Mouse (Mus musculus) cortical plate, adult 2 months (tissue): ENCODE data around the gene C1ql2. TPM values are rescaled to one million over a fixed set of nuclear protein-coding genes. Genes with fewer than 3 reads are reported as not detected.

Experiments
- H3K27ac ChIP-seq: fragments of 200-500 bp; 2 replicates; pipeline ENCODE4 v1.5.1; 2012; ENCODE audit warnings: low read length, control low read depth, inconsistent platforms; ENCODE audit not compliant: insufficient read depth
- H3K4me1 ChIP-seq: fragments of 200-500 bp; 2 replicates; pipeline ENCODE4 v1.6.1; 2011; ENCODE audit warnings: low read length; ENCODE audit not compliant: control insufficient read depth, insufficient read depth
- H3K4me3 ChIP-seq: fragments of 200-500 bp; 2 replicates; pipeline ENCODE4 v1.5.1; 2011; ENCODE audit warnings: mild to moderate bottlenecking, low read length, control low read depth; ENCODE audit not compliant: insufficient read depth
- CTCF ChIP-seq: fragments of 200-500 bp; IDR thresholded peaks from 2 replicates; pipeline ENCODE4 v1.5.1; 2011; ENCODE audit warnings: mild to moderate bottlenecking, control low read depth, low read length; ENCODE audit not compliant: insufficient read depth; ENCODE audit errors: extremely low read depth
- POLR2A ChIP-seq: fragments of 200-500 bp; IDR thresholded peaks from 2 replicates; pipeline ENCODE4 v1.6.1; 2011; ENCODE audit warnings: mild to moderate bottlenecking, low read length, control low read depth; ENCODE audit not compliant: insufficient read depth; ENCODE audit errors: extremely low read depth
- polyA plus RNA-seq: library from polyadenylated mRNA; depleted of rRNA; stranded (reverse); fragments of >200 nt; gene quantifications from 2 replicates; pipeline ENCODE4 v1.2.3, GENCODE M21; 2012

Gene C1ql2
- polyA plus RNA-seq, 1 experiment: 2.7 TPM

DNA sequence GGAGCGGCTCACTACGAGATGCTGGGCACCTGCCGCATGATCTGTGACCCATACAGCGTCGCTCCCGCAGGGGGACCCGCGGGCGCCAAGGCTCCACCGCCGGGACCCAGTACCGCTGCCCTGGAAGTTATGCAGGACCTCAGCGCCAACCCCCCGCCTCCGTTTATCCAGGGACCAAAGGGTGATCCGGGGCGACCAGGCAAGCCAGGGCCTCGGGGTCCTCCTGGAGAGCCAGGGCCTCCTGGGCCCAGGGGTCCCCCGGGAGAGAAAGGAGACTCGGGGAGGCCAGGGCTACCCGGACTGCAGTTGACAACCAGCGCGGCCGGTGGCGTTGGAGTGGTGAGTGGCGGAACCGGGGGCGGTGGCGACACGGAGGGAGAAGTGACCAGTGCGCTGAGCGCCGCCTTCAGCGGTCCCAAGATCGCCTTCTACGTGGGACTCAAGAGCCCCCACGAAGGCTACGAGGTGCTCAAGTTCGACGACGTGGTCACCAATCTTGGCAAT lies 842 bp downstream of the C1ql2 start:
- no peak overlapping the region for H3K27ac ChIP-seq
- H3K4me3 ChIP-seq: peak overlapping the region; percentile 27; the same call in 1 of the 2 replicates
- TF ChIP-seq CTCF (no peak), POLR2A (no peak)
- no peaks in the 10 kb centered on the region for H3K4me1 ChIP-seq

DNA sequence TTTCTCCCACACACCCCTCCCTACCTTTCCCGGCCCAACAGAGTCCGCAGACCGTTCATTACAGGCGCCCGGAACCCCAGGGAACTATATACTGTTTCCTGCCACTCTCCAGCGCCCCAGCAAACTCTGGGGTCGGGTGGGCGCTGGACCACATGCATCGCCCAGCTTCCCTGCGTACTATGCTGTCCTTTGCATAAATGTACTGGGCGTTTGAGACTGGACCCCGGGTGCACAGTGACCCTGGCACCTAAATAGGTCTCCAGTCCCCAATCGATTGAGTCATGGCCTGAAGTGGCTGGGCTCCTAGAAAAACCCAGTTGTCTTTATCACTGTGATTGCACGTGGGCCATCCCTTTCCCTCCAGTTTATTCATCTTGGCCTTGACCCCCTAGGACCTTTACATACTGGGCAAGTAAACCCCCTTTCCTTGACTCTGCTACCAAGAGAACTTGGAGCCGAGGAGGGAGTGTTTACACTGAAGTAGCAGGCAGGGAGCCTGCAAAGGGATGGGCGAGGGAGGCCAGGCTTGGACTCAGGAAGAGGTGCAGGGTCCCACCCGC lies 1.5 kb downstream of the C1ql2 start:
- Histone ChIP-seq H3K27ac (no peak overlapping the region), H3K4me3 (peak overlapping the region; percentile 27; the same call in 1 of the 2 replicates), H3K4me1 (no peaks in the 10 kb centered on the region)
- no peak for TF ChIP-seq CTCF
- no peak for TF ChIP-seq POLR2A

DNA sequence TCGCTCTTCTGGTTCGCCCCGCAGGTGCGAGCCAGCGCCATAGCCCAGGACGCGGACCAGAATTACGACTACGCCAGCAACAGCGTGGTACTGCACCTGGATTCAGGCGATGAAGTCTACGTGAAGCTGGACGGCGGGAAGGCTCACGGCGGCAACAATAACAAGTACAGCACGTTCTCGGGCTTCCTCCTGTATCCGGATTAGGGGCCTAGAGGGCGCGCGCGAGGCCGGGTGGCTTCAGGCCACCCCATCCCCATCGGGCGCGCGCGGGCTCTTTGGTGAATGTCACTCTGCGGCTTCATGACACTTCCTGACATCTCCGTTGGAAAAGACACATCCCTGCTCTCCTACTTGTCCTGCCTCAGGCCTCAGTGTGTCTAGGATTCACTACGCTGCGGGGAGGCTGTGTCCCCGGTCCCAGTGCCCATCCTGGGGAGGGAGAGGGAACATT lies 2.0 kb downstream of the C1ql2 start:
- no peaks in the 10 kb centered on the region for H3K4me1 ChIP-seq
- no peak overlapping the region for H3K27ac ChIP-seq
- peak overlapping the region; percentile 2; the same call in 1 of the 2 replicates for H3K4me3 ChIP-seq
- TF ChIP-seq POLR2A (no peak), CTCF (0 out of 2 replicates have a peak, but pooled peaks have one; percentile 3)

- H3K4me3 ChIP-seq: no peak overlapping the region
- no peak for TF ChIP-seq POLR2A
- TF ChIP-seq CTCF: no peak
- H3K27ac ChIP-seq: no peak overlapping the region
- no peaks in the 10 kb centered on the region for H3K4me1 ChIP-seq
Observed at GRCm38 (mm10) chr1:120345001-120345400, 4.6 kb downstream of the C1ql2 start.

DNA sequence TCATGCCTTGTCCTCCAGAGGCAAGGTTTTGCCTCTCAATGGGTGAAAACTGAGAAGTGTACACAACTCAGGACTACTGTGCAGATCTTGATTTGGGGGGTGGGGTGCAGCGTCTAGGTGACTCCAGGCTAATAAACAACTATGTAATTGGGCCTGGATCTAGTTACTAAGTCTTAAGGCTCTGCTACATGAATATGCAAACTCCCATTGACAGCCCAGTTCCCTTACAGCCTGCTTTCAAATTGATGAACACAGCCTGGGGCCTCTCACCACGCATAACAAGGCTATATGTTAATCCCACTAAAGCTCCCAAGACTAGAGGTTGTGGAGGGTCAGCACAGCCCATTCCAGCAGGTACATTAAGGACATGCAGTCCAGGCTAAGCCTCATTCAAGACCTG lies 14.0 kb downstream of the C1ql2 start:
- Histone ChIP-seq H3K27ac (no peak overlapping the region), H3K4me1 (no peaks in the 10 kb centered on the region)
- TF ChIP-seq POLR2A (no peak), CTCF (no peak)

DNA sequence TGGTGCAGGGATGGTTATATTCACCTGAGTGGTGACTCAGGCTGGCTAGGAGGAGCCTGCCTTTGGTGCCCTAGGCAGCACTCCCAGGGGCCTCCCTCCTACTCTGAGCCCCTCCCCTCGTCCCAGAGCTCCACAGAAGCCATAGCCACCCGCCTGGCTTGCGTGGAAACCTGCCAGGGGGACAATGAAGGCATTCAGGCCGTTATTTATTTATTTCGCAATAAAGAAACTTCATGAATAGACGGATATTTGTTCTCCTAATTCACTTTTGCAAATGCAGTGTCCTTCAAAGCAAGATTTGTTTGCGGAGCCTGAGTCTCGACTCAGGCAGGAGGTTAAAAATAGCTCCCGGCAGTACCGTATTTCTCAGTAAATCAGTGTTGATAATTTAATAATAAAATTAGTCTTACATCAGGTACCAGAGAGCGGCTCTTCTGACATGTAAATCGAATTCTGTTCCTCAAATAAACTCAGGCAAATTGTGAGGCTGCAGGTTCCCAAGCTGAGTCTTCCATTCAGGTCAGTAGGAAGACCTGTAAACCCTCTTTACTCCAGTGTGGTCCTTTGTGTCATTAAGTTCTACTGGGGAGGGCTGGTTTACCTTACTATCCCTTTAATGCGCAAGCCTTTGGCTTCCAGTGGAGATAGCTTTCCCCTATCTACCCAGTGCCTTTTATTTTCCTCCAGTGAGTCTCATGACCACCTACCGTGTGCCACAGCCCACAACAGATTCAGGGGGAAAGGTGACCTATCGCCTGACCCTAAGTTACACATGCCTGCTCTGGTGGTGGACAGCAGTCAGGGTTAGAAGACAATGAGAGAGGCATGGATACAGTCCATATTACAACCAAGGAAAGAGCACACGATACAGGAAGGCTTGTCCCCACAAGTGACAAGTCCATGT lies 17.2 kb downstream of the C1ql2 start:
- H3K4me3 ChIP-seq: no peak overlapping the region
- no peaks in the 10 kb centered on the region for H3K4me1 ChIP-seq
- TF ChIP-seq POLR2A (no peak), CTCF (no peak)
- no peak overlapping the region for H3K27ac ChIP-seq

More for the DNA sequence above, 14.0 kb downstream of the C1ql2 start:
- H3K4me3 ChIP-seq: no peak overlapping the region

DNA sequence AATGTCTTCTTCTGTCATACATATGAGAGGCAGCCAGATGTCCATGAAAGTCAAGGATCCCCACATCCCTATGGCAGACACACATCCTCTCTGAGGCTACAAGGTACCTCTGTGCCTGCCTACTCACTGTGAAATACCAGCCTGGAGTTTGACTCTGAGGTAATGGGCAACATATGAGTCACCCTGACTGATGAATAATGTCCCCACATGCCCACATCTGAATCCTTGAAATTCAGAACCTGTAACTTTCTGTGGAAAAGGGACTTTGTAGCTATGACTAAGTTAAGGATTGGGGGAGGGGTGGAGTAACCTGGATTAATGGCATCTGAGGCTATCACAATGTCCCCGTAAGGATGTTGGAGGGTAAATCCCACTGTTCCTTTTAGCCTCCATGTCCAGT lies 23.3 kb downstream of the C1ql2 start:
- TF ChIP-seq POLR2A (no peak), CTCF (no peak)
- Histone ChIP-seq H3K4me1 (no peaks in the 10 kb centered on the region), H3K27ac (no peak overlapping the region), H3K4me3 (no peak overlapping the region)

DNA sequence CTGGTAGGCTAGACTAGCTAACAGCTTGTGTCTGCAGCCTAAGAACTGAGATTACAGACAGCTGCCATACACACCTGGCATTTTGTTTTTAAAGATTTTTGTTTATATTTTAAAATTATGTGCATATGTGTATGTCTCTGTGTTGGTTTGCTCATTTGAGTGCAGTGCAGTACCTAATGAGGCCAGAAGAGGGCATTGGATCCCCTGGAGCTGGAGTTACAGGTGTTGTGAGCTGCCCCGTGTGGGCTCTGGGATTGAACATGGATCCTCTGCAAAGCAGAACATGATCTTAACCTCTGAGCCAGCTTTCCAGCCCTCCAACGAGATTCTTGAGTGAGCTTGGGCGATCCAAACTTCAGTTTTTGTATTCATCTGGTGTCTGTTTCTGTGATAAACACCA lies 27.8 kb downstream of the C1ql2 start:
- Histone ChIP-seq H3K27ac (no peak overlapping the region), H3K4me3 (no peak overlapping the region), H3K4me1 (no peaks in the 10 kb centered on the region)
- TF ChIP-seq CTCF (no peak), POLR2A (no peak)

DNA sequence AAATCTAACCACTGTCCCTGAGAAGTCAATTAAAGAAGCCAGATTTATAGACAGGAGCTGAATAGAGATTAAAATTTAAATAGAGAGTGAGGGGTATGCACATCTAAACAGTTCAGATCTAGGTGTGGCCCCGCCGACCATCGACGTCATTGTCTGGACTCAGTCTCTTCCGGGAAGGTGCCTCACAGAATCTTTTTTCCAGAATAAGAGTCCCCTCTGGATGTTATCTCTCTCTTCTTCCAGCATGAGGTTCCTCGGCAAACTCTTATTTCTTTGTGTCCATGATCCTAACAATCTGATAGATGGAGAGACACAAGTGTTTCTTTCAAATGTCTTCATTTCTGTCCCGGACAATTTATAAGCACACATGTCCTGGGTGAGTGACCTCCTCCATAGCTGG lies 33.7 kb downstream of the C1ql2 start:
- Histone ChIP-seq H3K27ac (no peak overlapping the region), H3K4me3 (no peak overlapping the region), H3K4me1 (no peaks in the 10 kb centered on the region)
- no peak for TF ChIP-seq POLR2A
- no peak for TF ChIP-seq CTCF
